Mouse (Mus musculus): ENCODE data around the gene Snapc2.

Snapc2 gene

GRCm38 (mm10) chr8:4275275-4276110 lies 22.6 kb downstream of the Snapc2 start, which contains the start of gene Timm44:
Gene Timm44, minus strand, starts transcription at chr8:4275913.
- DNase-seq: peak; percentile 95

DNA sequence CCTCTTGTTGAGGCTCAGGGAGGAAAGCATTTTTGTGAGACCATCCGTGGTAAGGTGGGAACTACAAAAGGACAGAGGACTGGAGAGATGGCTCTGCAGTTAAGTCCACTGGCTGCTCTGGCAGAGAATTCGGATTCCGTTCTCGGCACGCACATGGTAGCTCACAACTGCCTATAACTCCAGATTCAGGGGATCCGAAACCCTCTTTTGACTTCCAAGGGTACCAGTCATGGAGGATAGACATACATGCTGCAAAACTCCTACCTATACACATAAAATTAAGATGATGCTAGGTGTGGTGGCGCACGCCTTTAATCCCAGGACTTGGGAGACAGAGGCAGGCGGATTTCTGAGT lies 23.2 kb downstream of the Snapc2 start:
- DNase-seq: no peak

- DNase-seq: no peak
Measured at GRCm38 (mm10) chr8:4292738-4293137, 39.9 kb downstream of the Snapc2 start.

GRCm38 (mm10) chr8:4297822-4298221 lies 44.9 kb downstream of the Snapc2 start:
- no peak for DNase-seq

- DNase-seq: no peak
Measured at GRCm38 (mm10) chr8:4304124-4304547, 51.3 kb downstream of the Snapc2 start.

All from kidney, adult 18-20 months (tissue).